Mouse (Mus musculus) heart, postnatal 0 days (tissue): ENCODE measurements at regions not wholly inside any gene's neighbourhood (a gene's known extent, or its start where the extent isn't known, plus 50 kb on each side); places are given as distances from the start of the nearest gene placed in this dataset.

Source experiments
- ATAC-seq: fragments of 200-750 bp; cut with Nextera tagmentation; 2 replicates; pipeline ENCODE4 v1.8.0; 2017; ENCODE audit warnings: low read depth, moderate number of reproducible peaks, moderate library complexity; ENCODE audit not compliant: insufficient read depth
- DNase-seq: peaks from one replicate; pipeline ENCODE4 v3.0.0-alpha.2; 2016; ENCODE audit warnings: low spot score
- H3K27ac ChIP-seq: fragments of 300-500 bp; sonication (generic); 2 replicates; pipeline ENCODE4 v1.5.1; 2014; ENCODE audit warnings: low read depth, mild to moderate bottlenecking
- H3K27me3 ChIP-seq: fragments of 300-500 bp; sonication (generic); 2 replicates; pipeline ENCODE4 v1.6.1; 2014; ENCODE audit warnings: low read length, mixed read lengths; ENCODE audit not compliant: control insufficient read depth, insufficient read depth
- H3K36me3 ChIP-seq: fragments of 300-500 bp; sonication (generic); replicated peaks from 2 replicates; pipeline ENCODE4 v1.6.1; 2014; ENCODE audit warnings: low read length, mixed read lengths; ENCODE audit not compliant: control insufficient read depth, insufficient read depth
- H3K4me1 ChIP-seq: fragments of 300-500 bp; sonication (generic); 2 replicates; pipeline ENCODE4 v1.6.1; 2014; ENCODE audit warnings: antibody characterized with exemption; ENCODE audit not compliant: control insufficient read depth, insufficient read depth
- H3K4me2 ChIP-seq: fragments of 300-500 bp; sonication (generic); 2 replicates; pipeline ENCODE4 v1.6.1; 2014; ENCODE audit warnings: low read depth, mild to moderate bottlenecking, low read length, moderate library complexity
- H3K4me3 ChIP-seq: fragments of 300-500 bp; sonication (generic); 2 replicates; pipeline ENCODE4 v1.5.1; 2014; ENCODE audit warnings: low read depth, low read length
- H3K9ac ChIP-seq: fragments of 300-500 bp; sonication (generic); replicated peaks from 2 replicates; pipeline ENCODE4 v1.6.1; 2014; ENCODE audit warnings: low read depth, low read length, mixed read lengths
- H3K9me3 ChIP-seq: fragments of 300-500 bp; sonication (generic); replicated peaks from 2 replicates; pipeline ENCODE4 v1.6.1; 2016; ENCODE audit warnings: low read length; ENCODE audit not compliant: control insufficient read depth
- CTCF ChIP-seq: IDR thresholded peaks from 2 replicates; pipeline ENCODE4 v1.5.1; 2016; ENCODE audit warnings: antibody characterized with exemption, control low read depth, low read depth
- EP300 ChIP-seq: IDR thresholded peaks from 2 replicates; pipeline ENCODE4 v1.6.1; 2016; ENCODE audit warnings: antibody characterized with exemption, low read depth
- WGBS: fragments of 180-500 bp; shearing (Covaris S2); extraction: QIAGEN DNeasy Blood & Tissue Kit; methylation state at CpG from one replicate; pipeline ENCODE4 v1.1.7; 2014; 5-methylcytosine and 5-hydroxymethylcytosine counted together

DNA sequence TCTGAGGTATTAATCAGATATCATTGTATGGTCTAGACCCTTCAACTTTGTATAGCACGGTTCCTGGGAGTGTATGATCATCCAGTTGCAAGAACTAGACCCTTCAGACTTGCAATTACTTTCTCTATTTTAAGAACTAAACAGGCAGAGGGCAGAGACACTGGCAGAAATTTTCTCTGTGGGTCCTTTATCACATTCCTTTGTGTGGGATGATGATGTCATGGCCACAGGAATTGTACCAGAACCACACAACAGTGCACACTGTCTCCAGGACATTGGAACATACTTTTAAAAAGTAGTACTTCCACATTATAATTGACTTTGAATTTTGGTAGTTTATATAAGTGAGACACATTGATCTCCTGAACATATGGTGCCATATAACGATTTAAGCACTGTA, 674.2 kb downstream of the Rfpl4b start:
- Histone ChIP-seq H3K4me1 (no peaks in the 10 kb centered on the region), H3K4me2 (no peak overlapping the region), H3K4me3 (no peak overlapping the region), H3K36me3 (no peaks in the 10 kb centered on the region), H3K27me3 (no peaks in the 10 kb centered on the region), H3K9me3 (no peaks in the 10 kb centered on the region), H3K27ac (no peak overlapping the region), H3K9ac (no peak overlapping the region)
- WGBS: 59% methylated on average over 2 of the region's 2 CpGs
- TF ChIP-seq EP300 (no peak), CTCF (no peak)
- no peak for DNase-seq
- no peak for ATAC-seq

DNA sequence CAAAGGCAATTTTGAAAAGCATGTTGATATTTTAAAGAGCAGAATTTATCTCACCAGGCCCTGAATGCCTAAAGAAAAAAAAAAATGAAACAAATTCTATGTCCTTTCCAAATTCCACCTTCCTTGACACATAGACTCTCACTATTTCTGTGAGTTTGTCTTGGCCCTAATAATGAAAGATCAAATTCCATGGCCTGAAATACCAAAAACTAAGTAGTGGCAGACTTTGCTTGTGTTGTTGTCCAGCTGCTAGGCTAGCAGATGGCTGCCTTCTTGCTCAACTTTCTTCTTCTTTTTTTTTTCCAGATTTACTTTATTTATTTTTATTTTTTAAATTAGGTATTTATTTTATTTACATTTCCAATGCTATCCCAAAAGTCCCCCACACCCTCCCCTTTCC, 682.4 kb downstream of the Rfpl4b start:
- DNase-seq (no peak), ATAC-seq (no peak)
- Histone ChIP-seq H3K36me3 (no peaks in the 10 kb centered on the region), H3K9me3 (no peaks in the 10 kb centered on the region), H3K4me3 (no peak overlapping the region), H3K4me2 (no peak overlapping the region), H3K27me3 (no peaks in the 10 kb centered on the region), H3K9ac (no peak overlapping the region), H3K4me1 (no peaks in the 10 kb centered on the region), H3K27ac (no peak overlapping the region)
- TF ChIP-seq CTCF: no peak
- no peak for TF ChIP-seq EP300

DNA sequence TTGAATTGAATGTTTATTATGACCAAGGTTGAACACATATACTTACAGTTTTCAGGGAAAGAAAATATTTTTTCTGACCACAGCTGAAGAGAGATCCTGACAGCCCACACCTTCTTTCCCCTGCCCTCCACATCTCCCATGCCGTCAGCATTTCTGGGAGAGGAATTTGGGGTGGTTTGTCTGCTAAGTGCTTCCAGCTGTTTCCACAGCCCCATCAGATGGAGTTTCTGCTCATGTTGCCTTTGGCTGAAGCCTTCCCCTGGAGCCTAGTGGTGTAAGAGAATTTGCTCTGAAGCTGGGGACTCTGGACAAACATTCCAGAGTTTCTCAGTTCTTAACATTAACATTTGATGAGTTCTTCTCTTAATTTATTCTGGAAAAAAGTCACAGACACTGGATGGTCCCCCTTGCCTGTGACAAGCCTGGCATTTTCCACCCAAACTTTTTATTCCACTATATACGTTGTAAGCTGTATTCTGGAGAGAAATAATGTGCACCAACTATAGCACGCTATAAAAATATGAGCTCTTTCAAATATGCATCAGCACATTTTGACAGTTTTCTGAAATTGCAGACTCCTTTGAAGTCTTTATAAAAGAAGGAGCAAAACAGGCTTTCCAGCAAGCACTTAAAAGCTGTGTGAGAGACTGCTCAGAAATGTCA, 699.5 kb downstream of the Rfpl4b start:
- TF ChIP-seq EP300: no peak
- TF ChIP-seq CTCF: no peak
- 57% methylated on average over 3 of the region's 3 CpGs for WGBS
- Histone ChIP-seq H3K27me3 (no peaks in the 10 kb centered on the region), H3K27ac (no peak overlapping the region), H3K4me1 (no peaks in the 10 kb centered on the region), H3K36me3 (no peaks in the 10 kb centered on the region), H3K4me2 (no peak overlapping the region), H3K4me3 (no peak overlapping the region), H3K9ac (no peak overlapping the region), H3K9me3 (no peaks in the 10 kb centered on the region)
- DNase-seq (no peak), ATAC-seq (no peak)

DNA sequence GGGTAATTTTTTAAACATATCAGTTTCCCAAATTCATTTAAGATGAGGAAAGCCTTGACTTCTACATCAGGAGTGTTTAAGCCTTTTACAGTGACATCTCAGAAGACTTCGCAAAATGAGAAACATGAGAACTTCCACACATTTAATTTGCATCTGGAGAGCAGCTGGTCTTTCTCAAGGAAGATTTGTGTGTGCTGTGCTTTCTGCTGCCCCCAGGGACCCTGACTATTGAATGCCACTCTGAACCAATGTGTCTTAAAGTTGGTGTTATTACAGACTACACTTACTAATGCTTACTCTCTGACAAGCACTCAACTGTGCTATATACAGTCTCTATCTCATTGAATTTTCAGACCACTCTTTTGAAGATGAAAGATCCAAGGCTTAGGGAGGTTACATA, 703.0 kb downstream of the Rfpl4b start:
- Histone ChIP-seq H3K4me2 (no peak overlapping the region), H3K4me1 (no peaks in the 10 kb centered on the region), H3K9ac (no peak overlapping the region), H3K27me3 (no peaks in the 10 kb centered on the region), H3K36me3 (no peaks in the 10 kb centered on the region), H3K4me3 (no peak overlapping the region), H3K9me3 (no peaks in the 10 kb centered on the region), H3K27ac (no peak overlapping the region)
- no peak for ATAC-seq
- WGBS: 73% methylated on average over 1 of the region's 1 CpGs
- DNase-seq: no peak
- TF ChIP-seq CTCF: no peak
- TF ChIP-seq EP300: no peak

DNA sequence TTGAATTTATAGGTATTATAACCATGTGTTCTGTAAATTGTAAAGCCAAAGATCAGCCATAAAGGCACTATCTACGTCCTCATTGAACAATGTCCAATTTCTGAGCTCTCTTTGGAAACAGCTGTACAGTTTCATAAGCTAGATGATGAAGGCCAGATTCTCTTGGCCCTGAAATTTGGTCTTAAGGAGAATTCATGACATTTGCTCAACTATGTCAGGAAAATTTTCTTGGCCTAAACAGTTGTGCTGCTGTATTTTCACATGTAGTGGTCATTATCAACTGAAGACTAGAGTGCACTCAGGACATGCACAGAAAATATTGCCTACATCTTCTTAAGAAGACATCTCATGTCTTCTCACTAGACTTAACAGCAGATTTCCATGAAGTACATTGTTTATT, 705.1 kb downstream of the Rfpl4b start:
- Histone ChIP-seq H3K36me3 (no peaks in the 10 kb centered on the region), H3K4me2 (no peak overlapping the region), H3K27ac (no peak overlapping the region), H3K9me3 (no peaks in the 10 kb centered on the region), H3K27me3 (no peaks in the 10 kb centered on the region), H3K9ac (no peak overlapping the region), H3K4me3 (no peak overlapping the region), H3K4me1 (no peaks in the 10 kb centered on the region)
- TF ChIP-seq EP300: no peak
- no peak for TF ChIP-seq CTCF
- no peak for DNase-seq
- ATAC-seq: no peak
- WGBS: 58% methylated on average over 1 of the region's 1 CpGs

DNA sequence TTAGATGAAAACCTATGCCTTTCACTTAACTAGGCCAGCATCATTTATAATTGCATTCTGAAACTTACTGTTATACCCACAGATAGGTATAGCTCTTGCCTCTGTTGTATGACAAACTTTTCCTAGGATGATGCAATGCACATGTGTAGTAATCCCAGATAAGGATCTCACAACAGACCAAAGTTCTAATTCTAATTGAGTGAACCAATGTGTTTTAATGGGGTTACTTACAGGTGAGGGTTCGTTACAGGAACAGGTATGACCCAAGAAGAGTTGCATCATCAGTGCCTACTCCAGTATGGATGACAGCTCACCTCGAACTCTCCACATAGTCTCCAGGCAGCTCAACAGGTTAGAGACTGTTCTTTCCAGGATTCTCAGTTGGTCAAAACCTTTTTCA, 707.4 kb downstream of the Rfpl4b start:
- DNase-seq (no peak), ATAC-seq (no peak)
- no peak overlapping the region for H3K9ac ChIP-seq
- no peak overlapping the region for H3K27ac ChIP-seq
- WGBS: 72% methylated on average over 2 of the region's 2 CpGs
- H3K4me1 ChIP-seq: no peaks in the 10 kb centered on the region
- no peaks in the 10 kb centered on the region for H3K9me3 ChIP-seq
- no peak overlapping the region for H3K4me3 ChIP-seq
- no peaks in the 10 kb centered on the region for H3K27me3 ChIP-seq
- H3K36me3 ChIP-seq: no peaks in the 10 kb centered on the region
- no peak overlapping the region for H3K4me2 ChIP-seq
- no peak for TF ChIP-seq CTCF
- no peak for TF ChIP-seq EP300
